ENCODE assay signal across 19 mouse cellular contexts in the genomic region with DNA sequence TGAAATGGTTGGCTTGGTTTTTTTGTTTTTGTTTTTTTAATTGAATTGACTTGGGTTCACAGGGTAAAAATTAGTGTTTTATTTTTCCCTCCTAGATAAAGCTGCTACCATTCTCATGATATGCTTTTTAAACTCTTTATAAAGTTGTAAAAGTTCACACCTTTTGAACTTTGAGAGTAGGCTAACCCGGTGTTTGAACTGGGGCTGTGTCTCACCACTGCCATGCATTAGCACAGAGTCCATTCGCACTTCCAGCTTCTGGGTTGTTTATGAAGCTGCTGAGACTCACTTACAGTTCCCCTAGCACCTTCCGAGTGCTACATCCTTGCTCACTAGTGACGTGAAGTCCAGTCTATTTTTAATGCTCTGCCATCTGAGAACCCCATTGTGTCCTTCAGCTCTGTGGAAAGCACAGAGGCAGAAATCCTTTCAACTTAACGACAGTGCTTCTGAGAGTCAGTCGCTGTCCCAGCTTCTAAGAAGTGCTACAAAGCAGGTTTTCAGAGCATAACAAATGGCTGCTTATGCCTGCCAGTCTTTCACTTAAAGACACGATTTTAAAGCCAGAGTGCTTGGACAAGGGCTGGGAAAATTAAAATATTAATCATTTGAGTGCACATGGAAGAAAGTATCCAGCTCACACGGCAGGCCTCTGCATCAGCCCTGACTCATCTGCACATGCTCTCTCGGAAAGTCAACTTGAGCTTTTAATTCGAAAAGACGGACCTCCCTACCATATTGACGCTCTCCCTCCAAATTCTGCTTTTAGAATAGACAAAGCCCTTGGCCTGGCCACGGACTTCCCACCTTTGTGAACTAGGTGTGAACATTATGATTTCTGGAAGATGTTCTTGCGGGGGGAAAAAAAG. TPM values are rescaled to one million over a fixed set of nuclear protein-coding genes. Genes with fewer than 3 reads are reported as not detected.
DNase-seq lines count a peak whose midpoint lies in the region; ATAC-seq and TF ChIP-seq lines count a peak whose summit lies in the region.
"Had no signal": no experiment of that assay in that cellular context is flagged by ENCODE, and none has a peak within 500 bp of the region (broad histone marks: within the 10 kb centered on the region; RNA-seq: fewer than 3 reads in every experiment).

No protein-coding gene starts in this region.

- H3K4me1 ChIP-seq in hindbrain, postnatal 0 days (ENCODE audit: insufficient read depth, low read length): no peaks in the 10 kb centered on the region
- 0 out of 2 replicates have a peak, but pooled peaks cover 4% of the 10 kb centered on the region for H3K4me1 ChIP-seq in hindbrain, embryonic 13.5 days (replicated peaks)
- H3K4me1 ChIP-seq in midbrain, postnatal 0 days (ENCODE audit: insufficient read depth, low read length): no peaks in the 10 kb centered on the region
- H3K4me1 ChIP-seq in kidney, embryonic 15.5 days: peaks cover 16% of the 10 kb centered on the region

- 49% methylated on average over 14 of the region's 14 CpGs for WGBS in hindbrain, postnatal 0 days
- WGBS in hindbrain, embryonic 13.5 days: 55% methylated on average over 14 of the region's 14 CpGs
- WGBS in midbrain, postnatal 0 days: 40% methylated on average over 14 of the region's 14 CpGs
- 58% methylated on average over 14 of the region's 14 CpGs for WGBS in kidney, embryonic 15.5 days

- H3K27ac ChIP-seq in hindbrain, postnatal 0 days: no peak overlapping the region
- H3K27ac ChIP-seq in hindbrain, embryonic 13.5 days: no peak overlapping the region
- no peak overlapping the region for H3K27ac ChIP-seq in midbrain, postnatal 0 days (ENCODE audit: low read depth, low read length)
- H3K27ac ChIP-seq in kidney, embryonic 15.5 days: no peak overlapping the region
- H3K27ac ChIP-seq: kidney, postnatal 0 days; macrophage had no signal

- H3K9me3 ChIP-seq in hindbrain, postnatal 0 days (ENCODE audit: low read length): no peaks in the 10 kb centered on the region
- H3K9me3 ChIP-seq in hindbrain, embryonic 13.5 days: no peaks in the 10 kb centered on the region
- no peaks in the 10 kb centered on the region for H3K9me3 ChIP-seq in midbrain, postnatal 0 days (ENCODE audit: low read length)
- H3K9me3 ChIP-seq in kidney, embryonic 15.5 days (replicated peaks): no peaks in the 10 kb centered on the region
- H3K9me3 ChIP-seq: stomach, embryonic 15.5 days had no signal

- H3K4me2 ChIP-seq in hindbrain, postnatal 0 days (ENCODE audit: low read depth, low read length): no peak overlapping the region
- no peak overlapping the region for H3K4me2 ChIP-seq in hindbrain, embryonic 13.5 days
- no peak overlapping the region for H3K4me2 ChIP-seq in midbrain, postnatal 0 days (ENCODE audit: low read depth, low read length, poor library complexity, severe bottlenecking)
- no peak overlapping the region for H3K4me2 ChIP-seq in kidney, embryonic 15.5 days

- H3K36me3 ChIP-seq in hindbrain, postnatal 0 days (ENCODE audit: insufficient read depth, low read length): no peaks in the 10 kb centered on the region
- H3K36me3 ChIP-seq in hindbrain, embryonic 13.5 days: no peaks in the 10 kb centered on the region
- H3K36me3 ChIP-seq in midbrain, postnatal 0 days (ENCODE audit: insufficient read depth, low read length): no peaks in the 10 kb centered on the region
- H3K36me3 ChIP-seq in kidney, embryonic 15.5 days: no peaks in the 10 kb centered on the region
- H3K36me3 ChIP-seq: stomach, embryonic 15.5 days had no signal

- 0 out of 2 replicates have a peak, but pooled peaks have one; percentile 32 for ATAC-seq in hindbrain, postnatal 0 days
- ATAC-seq in hindbrain, embryonic 13.5 days (ENCODE audit: low FRiP score): no peak
- ATAC-seq in midbrain, postnatal 0 days (ENCODE audit: low FRiP score): peak; percentile 31; the same call in 1 of the 2 replicates
- no peak for ATAC-seq in kidney, embryonic 15.5 days (replicated peaks; ENCODE audit: low FRiP score)
- ATAC-seq: inflammation-experienced regulatory T-cells, adult 6 months had no signal

- intact Hi-C loops in heart, postnatal 36 days (cut with DNase I): no loop called here

- H3K4me3 ChIP-seq in hindbrain, postnatal 0 days (ENCODE audit: low read length): no peak overlapping the region
- no peak overlapping the region for H3K4me3 ChIP-seq in hindbrain, embryonic 13.5 days
- H3K4me3 ChIP-seq in midbrain, postnatal 0 days (ENCODE audit: low read depth, low read length): no peak overlapping the region
- H3K4me3 ChIP-seq in kidney, embryonic 15.5 days (replicated peaks): no peak overlapping the region
- H3K4me3 ChIP-seq: myocyte; stomach, embryonic 15.5 days had no signal

- H3K9ac ChIP-seq in hindbrain, postnatal 0 days (replicated peaks; ENCODE audit: low read length): no peak overlapping the region
- H3K9ac ChIP-seq in hindbrain, embryonic 13.5 days: no peak overlapping the region
- H3K9ac ChIP-seq in midbrain, postnatal 0 days (replicated peaks; ENCODE audit: low read length, poor library complexity, severe bottlenecking): no peak overlapping the region
- no peak overlapping the region for H3K9ac ChIP-seq in kidney, embryonic 15.5 days
- H3K9ac ChIP-seq: stomach, embryonic 15.5 days had no signal

- peak; percentile 75 for DNase-seq in heart, adult 11 months
- no peak for DNase-seq in heart, postnatal 36 days
- no peak for DNase-seq in hindbrain, postnatal 0 days (ENCODE audit: low spot score)
- peak; percentile 6 for DNase-seq in fibroblast of lung, adult 2 months (ENCODE audit: low read depth)
- DNase-seq in midbrain, postnatal 0 days (ENCODE audit: low spot score): no peak
- DNase-seq in layer of hippocampus, postnatal 36 days: no peak
- DNase-seq: B cell, adult 2 months; cerebellum, adult 18-20 months; liver; lung, adult 18-20 months; right cerebral cortex, adult 18-20 months; spleen, adult 18-20 months had no signal

- TF ChIP-seq CTCF in hindbrain, postnatal 0 days (IDR thresholded peaks at IDR 0.05; ENCODE audit: low read depth): no peak
- TF ChIP-seq CTCF in midbrain, postnatal 0 days (IDR thresholded peaks at IDR 0.05): no peak

- H3K27me3 ChIP-seq in hindbrain, postnatal 0 days (ENCODE audit: insufficient read depth, low read length): no peaks in the 10 kb centered on the region
- no peaks in the 10 kb centered on the region for H3K27me3 ChIP-seq in hindbrain, embryonic 13.5 days
- no peaks in the 10 kb centered on the region for H3K27me3 ChIP-seq in midbrain, postnatal 0 days (ENCODE audit: insufficient read depth, low read length)
- no peaks in the 10 kb centered on the region for H3K27me3 ChIP-seq in kidney, embryonic 15.5 days
- H3K27me3 ChIP-seq: stomach, embryonic 15.5 days had no signal

RNA-seq across cellular contexts. Expression of a gene that starts 34.1 kb away (rescaled TPM):
- 1 to 10 TPM; 1.7 to 1.8 TPM for total RNA-seq in heart, postnatal 36 days (2021)
- total RNA-seq in hindbrain, postnatal 0 days (2014; rRNA removed): 3.2 and 4.0 TPM in 2 replicates
- polyA plus RNA-seq in hindbrain, postnatal 0 days (2015; fragmentation: Nextera tagmentation; extraction: Ambion mirVana): 1.1 and 1.2 TPM in 2 replicates
- polyA plus RNA-seq in hindbrain, embryonic 13.5 days (2015; fragmentation: Nextera tagmentation; extraction: Ambion mirVana): 0.31 and 0.57 TPM in 2 replicates
- 2.6 and 3.0 TPM in 2 replicates for total RNA-seq in midbrain, postnatal 0 days (2014; rRNA removed)
- 0.75 and 1.3 TPM in 2 replicates for polyA plus RNA-seq in midbrain, postnatal 0 days (2015; fragmentation: Nextera tagmentation; extraction: Ambion mirVana)
- 1.4 and 1.5 TPM in 2 replicates for polyA plus RNA-seq in kidney, embryonic 15.5 days (2015; fragmentation: Nextera tagmentation; extraction: Ambion mirVana)
- 1 to 10 TPM; 2.8 to 2.9 TPM for total RNA-seq in layer of hippocampus, postnatal 36 days (2021)
- polyA plus RNA-seq: inflammation-experienced regulatory T-cells, adult 6 months had no signal

Comparison
In these comparisons a context has a peak if more than half of its experiments do, and no peak if none do; other contexts are left out.
1. DNase-seq: peak in heart, adult 11 months (single experiment) and fibroblast of lung, adult 2 months (single experiment); none in heart, postnatal 36 days (0 of 2), hindbrain, postnatal 0 days (single experiment), midbrain, postnatal 0 days (single experiment) and layer of hippocampus, postnatal 36 days (0 of 2).
2. ATAC-seq: peak in hindbrain, postnatal 0 days (single experiment) and midbrain, postnatal 0 days (single experiment); none in hindbrain, embryonic 13.5 days (single experiment) and kidney, embryonic 15.5 days (single experiment).